Mouse (Mus musculus) heart, adult 11 months (tissue): ENCODE data around the gene S1pr3.

Experiments
- DNase-seq: peaks from one replicate; pipeline ENCODE4 v3.0.0; 2022

Gene S1pr3

GRCm38 (mm10) chr13:51464294-51464693, 55.9 kb downstream of the S1pr3 start:
- no peak for DNase-seq

DNA sequence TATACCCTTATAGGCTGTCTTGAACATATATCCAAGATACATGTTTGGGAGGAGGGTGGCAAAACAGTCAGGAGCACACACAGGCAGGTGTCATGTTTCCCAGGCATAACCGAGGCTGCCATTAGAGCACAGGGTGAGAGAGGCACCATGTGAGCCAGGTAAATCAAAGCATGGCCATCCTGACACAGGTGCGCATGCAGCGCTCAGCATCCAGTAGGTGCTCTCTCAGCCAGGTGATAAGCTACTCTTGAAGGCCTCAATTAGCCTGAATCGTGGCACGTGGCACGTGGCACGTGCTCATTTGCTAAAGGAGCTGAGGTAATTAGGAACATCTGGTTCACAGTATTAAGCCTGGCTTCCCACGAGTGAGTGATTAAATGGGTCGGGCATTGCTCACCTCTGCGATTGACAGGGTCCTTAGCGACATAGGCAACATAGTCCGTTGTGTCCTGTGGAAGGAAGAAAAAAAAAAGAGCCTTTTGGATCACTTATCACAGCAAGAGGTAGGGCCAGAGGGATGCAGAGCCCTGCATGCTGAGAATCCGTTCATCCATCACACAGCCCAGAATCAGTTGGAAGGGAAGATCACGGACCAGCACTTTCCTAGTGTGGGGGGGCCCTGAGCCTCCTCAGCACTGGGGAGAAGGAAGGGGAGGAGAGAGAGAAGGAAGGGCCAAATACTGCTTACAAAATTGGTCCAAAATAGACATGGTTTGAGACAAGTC, 57.8 kb downstream of the S1pr3 start:
- DNase-seq, result peak; percentile 62

DNA sequence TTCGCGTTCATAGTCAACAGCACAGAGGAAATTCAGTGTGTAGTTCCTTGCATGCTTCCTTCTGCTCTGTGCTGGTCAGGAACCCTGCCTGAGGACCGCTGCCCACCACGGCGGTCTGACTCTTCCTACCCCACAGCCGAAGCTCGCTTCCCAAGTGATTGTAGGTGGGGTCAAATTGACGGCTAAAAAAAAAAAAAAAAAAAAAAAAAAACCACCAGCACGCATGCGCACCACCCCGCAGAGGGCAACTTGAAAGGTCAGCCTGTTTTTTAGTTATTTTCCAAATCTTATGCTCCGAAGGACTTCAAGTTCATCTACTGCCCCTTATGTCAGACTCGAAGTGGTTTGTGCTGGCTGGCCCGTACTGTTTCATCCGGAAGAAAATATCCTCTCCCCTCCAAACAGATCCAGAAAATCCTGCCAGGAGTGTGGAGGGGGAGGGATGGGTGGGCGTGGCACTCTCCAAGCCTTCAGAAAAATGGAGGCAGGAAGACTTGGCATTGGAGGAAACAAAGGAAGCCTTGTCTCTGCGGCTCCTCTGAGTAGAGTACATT, 60.3 kb downstream of the S1pr3 start:
- DNase-seq, result peak; percentile 77
